Comparison of ENCODE assay signal across 8 mouse cellular contexts in the genomic region with DNA sequence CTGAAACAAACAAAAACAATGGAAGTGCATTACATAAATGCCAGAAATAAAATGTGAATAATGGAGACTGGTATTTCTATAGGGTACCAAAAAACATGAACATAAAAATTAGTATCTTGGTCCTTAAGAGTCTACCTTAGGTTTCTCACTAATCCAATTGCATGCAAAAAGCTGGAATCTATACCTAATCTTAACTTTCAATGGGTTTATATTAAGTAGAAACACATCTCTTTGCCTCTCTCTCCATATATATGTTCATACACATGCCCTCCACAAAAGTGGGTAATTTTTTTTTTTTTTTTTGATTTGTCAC. TPM values are rescaled to one million over a fixed set of nuclear protein-coding genes. Genes with fewer than 3 reads are reported as not detected.
A peak's percentile ranks its signal among the peaks of the same experiment; 100 is the strongest.
DNase-seq lines count a peak whose midpoint lies in the region; ATAC-seq and TF ChIP-seq lines count a peak whose summit lies in the region.

A gene (plus strand): TSS at position 301 of the 313 bp plus-strand sequence.

- H3K4me3 ChIP-seq in kidney, adult 2 months (ENCODE audit: insufficient read depth, low read depth, low read length), result peak within 1 kb of the TSS; percentile 99
- peak within 1 kb of the TSS; percentile 48 for H3K4me3 ChIP-seq in intestine, embryonic 14.5 days (ENCODE audit: low read depth, low read length)

- H3K27me3 ChIP-seq in kidney, adult 2 months (replicated peaks; ENCODE audit: control insufficient read depth, insufficient read depth, low read length), result no peaks in the 10 kb centered on the region
- H3K27me3 ChIP-seq in intestine, embryonic 14.5 days (replicated peaks; ENCODE audit: control insufficient read depth, insufficient read depth, low read length), result no peaks in the 10 kb centered on the region

- H3K27ac ChIP-seq in kidney, adult 2 months (ENCODE audit: insufficient read depth, low read depth, low read length), result peak within 1 kb of the TSS; percentile 99
- peak within 1 kb of the TSS; percentile 95 for H3K27ac ChIP-seq in intestine, embryonic 14.5 days (ENCODE audit: low read depth)

- ATAC-seq in intestine, embryonic 14.5 days (replicated peaks; ENCODE audit: low FRiP score, low TSS enrichment, low read depth), result no peak
- no peak for ATAC-seq in megakaryocyte progenitor cell, adult 5-6 weeks (replicated peaks; ENCODE audit: poor library complexity)

- no peaks in the 10 kb centered on the region for H3K9me3 ChIP-seq in intestine, embryonic 14.5 days (ENCODE audit: control insufficient read depth, low read length)

- DNase-seq in kidney, adult 2 months, result no peak
- DNase-seq in kidney, postnatal 4 days, result no peak
- no peak for DNase-seq in adrenal gland, postnatal 10 days
- DNase-seq in gastrocnemius, postnatal 10 days, result no peak
- DNase-seq in intestine, embryonic 14.5 days (ENCODE audit: low spot score), result no peak
- DNase-seq in cerebellum, adult 18-20 months, result no peak
- no peak for DNase-seq in embryo, embryonic 9.5 days (ENCODE audit: extremely low spot score)

- peak within 1 kb of the TSS; percentile 55 for H3K4me2 ChIP-seq in intestine, embryonic 14.5 days (ENCODE audit: low read length)

- H3K9ac ChIP-seq in intestine, embryonic 14.5 days (ENCODE audit: low read length), result peak within 1 kb of the TSS; percentile 82

- H3K36me3 ChIP-seq in kidney, adult 2 months (ENCODE audit: control insufficient read depth, insufficient read depth, low read length), result no peaks in the 10 kb centered on the region
- peaks cover 7% of the 10 kb centered on the region; the same call in 1 of the 2 replicates for H3K36me3 ChIP-seq in intestine, embryonic 14.5 days (ENCODE audit: control insufficient read depth, insufficient read depth, low read length)

- no peak for TF ChIP-seq POLR2A in kidney, adult 2 months (IDR thresholded peaks at IDR 0.05; ENCODE audit: low read depth, low read length)

- TF ChIP-seq CTCF in kidney, adult 2 months (conservative IDR thresholded peaks at IDR 0.05; ENCODE audit: insufficient read depth, insufficient read length, low read depth, low read length), result no peak

- no peaks in the 10 kb centered on the region for H3K4me1 ChIP-seq in kidney, adult 2 months (ENCODE audit: control insufficient read depth, insufficient read depth, low read length)
- H3K4me1 ChIP-seq in intestine, embryonic 14.5 days (replicated peaks; ENCODE audit: control insufficient read depth, insufficient read depth, low read length), result no peaks in the 10 kb centered on the region; the same call in 1 of the 2 replicates

RNA-seq across cellular contexts. Expression of the gene that starts here (rescaled TPM):
- 60.8 and 115 TPM in 2 replicates for polyA plus RNA-seq in kidney, adult 2 months (2012; rRNA removed)
- total RNA-seq in adrenal gland, postnatal 10 days (2021), result 10 to 100 TPM; 78.3 to 84.6 TPM
- 10 to 100 TPM; 69.9 to 74.1 TPM for total RNA-seq in gastrocnemius, postnatal 10 days (2021)
- polyA plus RNA-seq in intestine, embryonic 14.5 days (2014; fragmentation: Nextera tagmentation; extraction: Ambion mirVana), result 61.8 and 65.0 TPM in 2 replicates
- total RNA-seq in megakaryocyte progenitor cell, adult 5-6 weeks (2015), result 50.0 and 52.3 TPM in 2 replicates
- total RNA-seq in megakaryocyte progenitor cell, adult 5-6 weeks (2017), result 70.7 and 80.0 TPM in 2 replicates
